Mouse (Mus musculus) liver, adult 2 months (tissue): Measurements from ENCODE around the gene Pigo.

Experiments used
- CTCF ChIP-seq: fragments of 200-500 bp; IDR thresholded peaks from 2 replicates; pipeline ENCODE4 v1.5.1; 2011; ENCODE audit warnings: low read depth, low read length, control low read depth
- POLR2A ChIP-seq: fragments of 200-500 bp; IDR thresholded peaks from 2 replicates; pipeline ENCODE4 v1.6.1; 2011; ENCODE audit warnings: low read length, control low read depth; ENCODE audit not compliant: insufficient read depth; ENCODE audit errors: extremely low read depth

GRCm38 (mm10) chr4:43065471-43065870 lies 39.9 kb upstream of the Pigo start:
- TF ChIP-seq POLR2A (no peak), CTCF (no peak)
